Mouse (Mus musculus) spleen, adult 12 weeks (tissue): Measurements from ENCODE around the gene Zfp965.
"Not testable (repeated sequence)": the region's sequence is repeated elsewhere in the genome, so short reads cannot be mapped to it uniquely, and the experiment has no call there.

Experiments used
- DNase-seq: peaks from one replicate; pipeline ENCODE4 v3.0.0; 2022; ENCODE audit warnings: low spot score

Gene Zfp965

GRCm38 (mm10) chr2:175469685-175470084 lies at the start of gene Zfp965:
Gene Zfp965 (plus strand): TSS chr2:175469985.
- DNase-seq: not testable (repeated sequence)

GRCm38 (mm10) chr2:175435707-175436106 lies 34.1 kb upstream of the Zfp965 start, which contains the start of gene Gm4724:
Gene Gm4724 (minus strand): TSS chr2:175435807.
- DNase-seq: not testable (repeated sequence)
